Mouse (Mus musculus) midbrain, postnatal 0 days (tissue): Measurements from ENCODE around the gene Epo. TPM values are rescaled to one million over a fixed set of nuclear protein-coding genes. Genes with fewer than 3 reads are reported as not detected.

Experiments
- ATAC-seq: fragments of 200-750 bp; cut with Nextera tagmentation; 2 replicates; pipeline ENCODE4 v1.8.0; 2017; ENCODE audit warnings: moderate number of reproducible peaks, mild to moderate bottlenecking, moderate TSS enrichment, moderate library complexity; ENCODE audit not compliant: low FRiP score
- DNase-seq: peaks from one replicate; pipeline ENCODE4 v3.0.0-alpha.2; 2015; ENCODE audit warnings: low spot score
- H3K27ac ChIP-seq: fragments of 300-500 bp; sonication (generic); 2 replicates; pipeline ENCODE4 v1.5.1; 2014; ENCODE audit warnings: low read depth, mild to moderate bottlenecking, low read length, mixed read lengths
- H3K27me3 ChIP-seq: fragments of 300-500 bp; sonication (generic); 2 replicates; pipeline ENCODE4 v1.6.1; 2014; ENCODE audit warnings: low read length, control low read depth, mixed read lengths; ENCODE audit not compliant: insufficient read depth
- H3K36me3 ChIP-seq: fragments of 300-500 bp; sonication (generic); 2 replicates; pipeline ENCODE4 v1.6.1; 2014; ENCODE audit warnings: low read length, control low read depth, mixed read lengths; ENCODE audit not compliant: insufficient read depth
- H3K4me1 ChIP-seq: fragments of 300-500 bp; sonication (generic); 2 replicates; pipeline ENCODE4 v1.6.1; 2014; ENCODE audit warnings: mild to moderate bottlenecking, control low read depth, antibody characterized with exemption, low read length, mixed read lengths; ENCODE audit not compliant: insufficient read depth
- H3K4me2 ChIP-seq: fragments of 300-500 bp; sonication (generic); 2 replicates; pipeline ENCODE4 v1.6.1; 2014; ENCODE audit warnings: low read depth, mild to moderate bottlenecking, low read length, mixed read lengths; ENCODE audit not compliant: poor library complexity, severe bottlenecking
- H3K4me3 ChIP-seq: fragments of 300-500 bp; sonication (generic); 2 replicates; pipeline ENCODE4 v1.5.1; 2014; ENCODE audit warnings: low read depth, mild to moderate bottlenecking, low read length, moderate library complexity
- H3K9ac ChIP-seq: fragments of 300-500 bp; sonication (generic); replicated peaks from 2 replicates; pipeline ENCODE4 v1.6.1; 2014; ENCODE audit warnings: mild to moderate bottlenecking, low read length, moderate library complexity, mixed read lengths; ENCODE audit not compliant: poor library complexity, severe bottlenecking
- H3K9me3 ChIP-seq: fragments of 300-500 bp; sonication (generic); 2 replicates; pipeline ENCODE4 v1.6.1; 2016; ENCODE audit warnings: low read length, control low read depth
- CTCF ChIP-seq: IDR thresholded peaks from 2 replicates; pipeline ENCODE4 v1.5.1; 2016; ENCODE audit warnings: antibody characterized with exemption, mild to moderate bottlenecking
- WGBS: fragments of 180-500 bp; shearing (Covaris S2); extraction: QIAGEN DNeasy Blood & Tissue Kit; methylation state at CpG from one replicate; pipeline ENCODE4 v1.1.7; 2014; 5-methylcytosine and 5-hydroxymethylcytosine counted together
- polyA plus RNA-seq: library from polyadenylated mRNA; unstranded; fragments of >200 nt; fragmentation: Nextera tagmentation; extraction: Ambion mirVana; gene quantifications from 2 replicates; pipeline ENCODE4 v1.2.1, GENCODE M21; 2015
- total RNA-seq: library from RNA; depleted of rRNA; stranded (reverse); fragments of >200 nt; gene quantifications from 2 replicates; pipeline ENCODE4 v1.2.3, GENCODE M21; 2014

The Epo gene
- total and polyA plus RNA-seq, 2 experiments from 2014 or later: not detected

DNA sequence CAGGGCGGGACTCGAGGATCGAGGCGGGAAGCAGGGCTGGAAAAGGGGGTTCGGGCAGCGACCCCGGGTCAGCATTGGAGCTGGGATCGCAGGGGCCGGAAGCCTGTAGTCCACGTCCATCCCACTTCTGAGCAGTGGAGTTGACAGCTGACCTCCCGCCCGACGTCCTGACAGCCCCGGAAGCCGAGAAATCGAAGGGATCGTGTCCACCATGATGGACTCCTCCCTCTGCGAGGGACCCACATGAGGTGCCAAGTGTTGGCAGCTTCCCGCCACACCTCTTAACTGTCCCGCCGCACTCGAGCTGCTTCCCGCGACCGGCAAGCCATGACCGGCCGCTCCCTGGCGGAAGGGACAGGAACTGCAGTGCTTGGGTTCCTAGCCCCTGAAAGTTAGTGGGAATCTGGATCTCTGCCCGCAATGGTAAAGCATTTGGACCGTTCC lies 30.4 kb downstream of the Epo start:
- Histone ChIP-seq H3K4me2 (peak overlapping the region; percentile 54), H3K4me3 (peak overlapping the region; percentile 56), H3K9me3 (no peaks in the 10 kb centered on the region), H3K36me3 (no peaks in the 10 kb centered on the region; the same call in 1 of the 2 replicates), H3K4me1 (peaks cover 7% of the 10 kb centered on the region), H3K27ac (peak overlapping the region; percentile 98), H3K27me3 (no peaks in the 10 kb centered on the region), H3K9ac (peak overlapping the region; percentile 78)
- TF ChIP-seq CTCF: peak; percentile 96
- ATAC-seq: peak; percentile 82
- under 1% methylated on average over 30 of the region's 30 CpGs for WGBS
- peak; percentile 96 for DNase-seq

- DNase-seq (peak; percentile 100), ATAC-seq (peak; percentile 95)
- peak within 1 kb of the TSS; percentile 87 for H3K4me2 ChIP-seq
- WGBS: 1% methylated on average over 64 of the region's 64 CpGs
- H3K36me3 ChIP-seq: no peaks in the 10 kb centered on the region; the same call in 1 of the 2 replicates
- TF ChIP-seq CTCF: peak; percentile 88
- H3K4me1 ChIP-seq: peaks cover 7% of the 10 kb centered on the region
- H3K9me3 ChIP-seq: no peaks in the 10 kb centered on the region
- no peaks in the 10 kb centered on the region for H3K27me3 ChIP-seq
- H3K9ac ChIP-seq: peak within 1 kb of the TSS; percentile 78
- peak within 1 kb of the TSS; percentile 98 for H3K27ac ChIP-seq
- peak within 1 kb of the TSS; percentile 56 for H3K4me3 ChIP-seq
Measured at GRCm38 (mm10) chr5:137501709-137502666, 31.1 kb downstream of the Epo start, which contains the start of gene Pop7. Gene Pop7 (minus strand): TSS chr5:137502518.

GRCm38 (mm10) chr5:137500186-137500585 lies 32.9 kb downstream of the Epo start:
- no peak overlapping the region for H3K4me3 ChIP-seq
- no peak overlapping the region for H3K27ac ChIP-seq
- peaks cover 7% of the 10 kb centered on the region for H3K4me1 ChIP-seq
- WGBS: 90% methylated on average over 7 of the region's 7 CpGs
- H3K36me3 ChIP-seq: no peaks in the 10 kb centered on the region; the same call in 1 of the 2 replicates
- no peak overlapping the region for H3K4me2 ChIP-seq
- H3K9ac ChIP-seq: no peak overlapping the region
- TF ChIP-seq CTCF: no peak
- no peaks in the 10 kb centered on the region for H3K9me3 ChIP-seq
- ATAC-seq: no peak
- no peak for DNase-seq
- no peaks in the 10 kb centered on the region for H3K27me3 ChIP-seq

DNA sequence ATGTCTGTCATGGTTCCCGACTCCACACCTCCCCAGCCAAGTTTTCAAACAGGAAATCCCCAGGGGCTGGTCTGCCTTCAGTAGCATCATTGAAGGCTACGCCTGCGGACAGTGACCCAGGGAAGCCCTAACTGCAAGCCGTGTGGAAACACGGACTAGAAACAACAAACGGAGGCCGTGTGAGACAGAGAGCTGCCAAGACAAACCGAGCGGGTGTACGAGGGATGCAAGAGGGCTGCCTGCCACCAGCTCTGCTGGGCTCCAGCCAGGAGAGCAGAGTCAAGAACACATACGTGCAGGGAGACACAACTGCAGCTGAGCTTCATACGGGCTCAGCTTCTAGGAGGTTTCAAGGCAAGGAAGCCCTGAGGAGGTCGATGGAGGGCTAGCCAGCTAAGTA lies 39.2 kb downstream of the Epo start:
- WGBS: 71% methylated on average over 13 of the region's 13 CpGs
- Histone ChIP-seq H3K4me2 (no peak overlapping the region), H3K9ac (no peak overlapping the region), H3K4me1 (no peaks in the 10 kb centered on the region), H3K27me3 (no peaks in the 10 kb centered on the region), H3K4me3 (no peak overlapping the region), H3K27ac (no peak overlapping the region), H3K9me3 (no peaks in the 10 kb centered on the region), H3K36me3 (no peaks in the 10 kb centered on the region)
- no peak for ATAC-seq
- TF ChIP-seq CTCF: no peak
- no peak for DNase-seq

- Histone ChIP-seq H3K27ac (no peak overlapping the region), H3K9ac (no peak overlapping the region), H3K4me3 (no peak overlapping the region), H3K36me3 (no peaks in the 10 kb centered on the region), H3K27me3 (0 out of 2 replicates have a peak, but pooled peaks cover 1% of the 10 kb centered on the region), H3K4me1 (no peaks in the 10 kb centered on the region), H3K9me3 (no peaks in the 10 kb centered on the region), H3K4me2 (no peak overlapping the region)
- no peak for TF ChIP-seq CTCF
- DNase-seq (peak; percentile 43), ATAC-seq (no peak)
- WGBS: 69% methylated on average over 4 of the region's 4 CpGs
Measured at GRCm38 (mm10) chr5:137491559-137491958, 41.5 kb downstream of the Epo start.

GRCm38 (mm10) chr5:137487616-137488015 lies 45.4 kb downstream of the Epo start:
- DNase-seq (no peak), ATAC-seq (no peak)
- TF ChIP-seq CTCF: 0 out of 2 replicates have a peak, but pooled peaks have one; percentile 37
- no peak overlapping the region for H3K27ac ChIP-seq
- peaks cover 15% of the 10 kb centered on the region; the same call in 1 of the 2 replicates for H3K27me3 ChIP-seq
- no peaks in the 10 kb centered on the region for H3K36me3 ChIP-seq
- no peaks in the 10 kb centered on the region for H3K9me3 ChIP-seq
- no peak overlapping the region for H3K4me2 ChIP-seq
- no peak overlapping the region for H3K9ac ChIP-seq
- H3K4me1 ChIP-seq: no peaks in the 10 kb centered on the region
- 89% methylated on average over 7 of the region's 7 CpGs for WGBS
- H3K4me3 ChIP-seq: no peak overlapping the region
